ENCODE assay signal across 22 mouse cellular contexts in the genomic region with DNA sequence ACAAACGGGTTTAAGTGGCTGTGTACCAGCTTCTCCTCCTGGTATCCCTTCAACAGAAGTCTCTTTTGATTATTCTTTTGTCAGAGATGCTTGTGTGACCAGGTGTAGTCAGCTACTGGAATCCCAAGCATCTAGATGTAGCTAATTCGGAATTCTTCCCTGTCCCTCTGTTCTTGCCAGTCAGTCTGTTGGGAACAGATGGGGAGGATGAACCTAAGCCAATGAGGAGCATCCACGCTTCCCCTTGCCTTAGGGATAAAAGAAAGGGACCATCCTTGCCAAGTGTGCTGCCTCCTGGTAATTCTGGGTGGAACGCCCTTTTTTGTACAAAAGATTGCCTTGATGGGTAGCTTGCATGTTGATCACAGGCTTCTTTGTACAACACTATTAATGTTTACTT. TPM values are rescaled to one million over a fixed set of nuclear protein-coding genes. Genes with fewer than 3 reads are reported as not detected.
DNase-seq lines count a peak whose midpoint lies in the region; ATAC-seq and TF ChIP-seq lines count a peak whose summit lies in the region.
"Had no signal": no experiment of that assay in that cellular context is flagged by ENCODE, and none has a peak within 500 bp of the region (broad histone marks: within the 10 kb centered on the region; RNA-seq: fewer than 3 reads in every experiment).

No protein-coding gene starts in this region.

- no peaks in the 10 kb centered on the region for H3K27me3 ChIP-seq in forebrain, postnatal 0 days (ENCODE audit: insufficient read depth, low read length)
- H3K27me3 ChIP-seq in kidney, embryonic 15.5 days, result no peaks in the 10 kb centered on the region
- H3K27me3 ChIP-seq: embryonic facial prominence, embryonic 15.5 days; limb, embryonic 13.5 days; megakaryocyte, embryonic 14.5 days; stomach, embryonic 15.5 days had no signal

- ATAC-seq in frontal cortex, adult (ENCODE audit: low TSS enrichment), result peak; percentile 57; the same call in 1 of the 2 replicates
- peak; percentile 82 for ATAC-seq in forebrain, postnatal 0 days
- ATAC-seq in kidney, embryonic 15.5 days (replicated peaks; ENCODE audit: low FRiP score), result no peak
- ATAC-seq: midbrain, embryonic 16.5 days had no signal

- H3K4me2 ChIP-seq in forebrain, postnatal 0 days (ENCODE audit: low read depth), result no peak overlapping the region
- no peak overlapping the region for H3K4me2 ChIP-seq in kidney, embryonic 15.5 days
- H3K4me2 ChIP-seq: embryonic facial prominence, embryonic 15.5 days; limb, embryonic 13.5 days; stomach, embryonic 15.5 days had no signal

- H3K4me1 ChIP-seq in forebrain, postnatal 0 days (ENCODE audit: insufficient read depth), result no peaks in the 10 kb centered on the region
- no peaks in the 10 kb centered on the region for H3K4me1 ChIP-seq in kidney, embryonic 15.5 days
- H3K4me1 ChIP-seq: embryonic facial prominence, embryonic 15.5 days; limb, embryonic 13.5 days; megakaryocyte, embryonic 14.5 days; stomach, embryonic 15.5 days had no signal

- TF ChIP-seq POLR2A in brain, embryonic 14.5 days (IDR thresholded peaks at IDR 0.05; ENCODE audit: borderline replicate concordance, extremely low read depth, insufficient read depth, insufficient read length, poor library complexity, severe bottlenecking), result no peak

- no peaks in the 10 kb centered on the region for H3K36me3 ChIP-seq in forebrain, postnatal 0 days (ENCODE audit: insufficient read depth)
- H3K36me3 ChIP-seq in kidney, embryonic 15.5 days, result no peaks in the 10 kb centered on the region
- H3K36me3 ChIP-seq: embryonic facial prominence, embryonic 15.5 days; limb, embryonic 13.5 days; stomach, embryonic 15.5 days had no signal

- 48% methylated on average over 4 of the region's 4 CpGs for WGBS in forebrain, postnatal 0 days
- 81% methylated on average over 4 of the region's 4 CpGs for WGBS in kidney, embryonic 15.5 days

- no peak overlapping the region for H3K9ac ChIP-seq in forebrain, postnatal 0 days
- no peak overlapping the region for H3K9ac ChIP-seq in kidney, embryonic 15.5 days
- H3K9ac ChIP-seq: embryonic facial prominence, embryonic 15.5 days; limb, embryonic 13.5 days; liver, embryonic 14.5 days; stomach, embryonic 15.5 days had no signal

- H3K27ac ChIP-seq in forebrain, postnatal 0 days (ENCODE audit: low read depth, low read length), result no peak overlapping the region
- no peak overlapping the region for H3K27ac ChIP-seq in kidney, embryonic 15.5 days
- H3K27ac ChIP-seq: embryonic facial prominence, embryonic 15.5 days; limb, embryonic 13.5 days; liver, embryonic 14.5 days; stomach, embryonic 15.5 days had no signal

- TF ChIP-seq CTCF in brain, embryonic 14.5 days (IDR thresholded peaks at IDR 0.05; ENCODE audit: borderline replicate concordance, extremely low read depth, insufficient read depth, insufficient read length), result no peak
- no peak for TF ChIP-seq CTCF in forebrain, postnatal 0 days (IDR thresholded peaks at IDR 0.05; ENCODE audit: low read depth)

- DNase-seq in frontal cortex, postnatal 10 days (ENCODE audit: low spot score in 2 of 2), result no peak
- DNase-seq in brain, embryonic 14.5 days (ENCODE audit: low read depth), result peak; percentile 82
- peak; percentile 83 for DNase-seq in cerebellum, adult 8-10 months
- peak; percentile 59 for DNase-seq in forebrain, postnatal 0 days
- no peak for DNase-seq in lung, adult 18-20 months
- no peak for DNase-seq in heart, adult 9 months (ENCODE audit: low spot score in 2 of 2)
- DNase-seq: adrenal gland, adult 8-10 months; embryo, embryonic 11 days; gastrocnemius, postnatal 10 days; heart, adult 18-20 months; kidney, postnatal 10 days; lung, postnatal 10 days; retina, postnatal 1 day; spleen, adult 18-20 months had no signal

- no peaks in the 10 kb centered on the region for H3K9me3 ChIP-seq in forebrain, postnatal 0 days (ENCODE audit: low read length)
- no peaks in the 10 kb centered on the region for H3K9me3 ChIP-seq in kidney, embryonic 15.5 days (replicated peaks)
- H3K9me3 ChIP-seq: embryonic facial prominence, embryonic 15.5 days; limb, embryonic 13.5 days; megakaryocyte, embryonic 14.5 days; stomach, embryonic 15.5 days had no signal

- no peak overlapping the region for H3K4me3 ChIP-seq in forebrain, postnatal 0 days (ENCODE audit: low read depth, low read length)
- H3K4me3 ChIP-seq in kidney, embryonic 15.5 days (replicated peaks), result no peak overlapping the region
- H3K4me3 ChIP-seq: embryonic facial prominence, embryonic 15.5 days; limb, embryonic 13.5 days; megakaryocyte, embryonic 14.5 days; stomach, embryonic 15.5 days had no signal

RNA-seq across cellular contexts. Expression of a gene that starts 41.8 kb away (rescaled TPM):
- polyA plus RNA-seq in brain, embryonic 14.5 days (2012; rRNA removed), result 2.9 and 3.1 TPM in 2 replicates
- total RNA-seq in forebrain, postnatal 0 days (2014; rRNA removed), result 3.5 and 5.6 TPM in 2 replicates
- polyA plus RNA-seq in forebrain, postnatal 0 days (2015; fragmentation: Nextera tagmentation; extraction: Ambion mirVana), result 13.0 and 13.2 TPM in 2 replicates
- 2.0 TPM in 2 replicates for polyA plus RNA-seq in kidney, embryonic 15.5 days (2015; fragmentation: Nextera tagmentation; extraction: Ambion mirVana)
- total RNA-seq: gastrocnemius, postnatal 10 days; heart, adult 18-20 months had no signal
- polyA plus RNA-seq: embryonic facial prominence, embryonic 15.5 days; limb, embryonic 13.5 days; liver, embryonic 14.5 days had no signal

RNA-seq across cellular contexts. Expression of a gene that starts 48.3 kb away (rescaled TPM):
- 34.2 and 36.0 TPM in 2 replicates for polyA plus RNA-seq in brain, embryonic 14.5 days (2012; rRNA removed)
- total RNA-seq in forebrain, postnatal 0 days (2014; rRNA removed), result 37.5 and 40.2 TPM in 2 replicates
- 37.6 and 40.3 TPM in 2 replicates for polyA plus RNA-seq in forebrain, postnatal 0 days (2015; fragmentation: Nextera tagmentation; extraction: Ambion mirVana)
- polyA plus RNA-seq in kidney, embryonic 15.5 days (2015; fragmentation: Nextera tagmentation; extraction: Ambion mirVana), result 66.3 and 71.7 TPM in 2 replicates

Comparison
In these comparisons a context has a peak if more than half of its experiments do, and no peak if none do; other contexts are left out.
1. DNase-seq: peak in brain, embryonic 14.5 days (single experiment), cerebellum, adult 8-10 months (single experiment) and forebrain, postnatal 0 days (single experiment); none in frontal cortex, postnatal 10 days (0 of 2), lung, adult 18-20 months (0 of 2) and heart, adult 9 months (0 of 2).